Mouse (Mus musculus): ENCODE measurements around the gene Mum1. TPM values are rescaled to one million over a fixed set of nuclear protein-coding genes. Genes with fewer than 3 reads are reported as not detected.

Gene Mum1
- polyA plus RNA-seq (2012; rRNA removed), result 115 and 164 TPM in 2 replicates

DNA sequence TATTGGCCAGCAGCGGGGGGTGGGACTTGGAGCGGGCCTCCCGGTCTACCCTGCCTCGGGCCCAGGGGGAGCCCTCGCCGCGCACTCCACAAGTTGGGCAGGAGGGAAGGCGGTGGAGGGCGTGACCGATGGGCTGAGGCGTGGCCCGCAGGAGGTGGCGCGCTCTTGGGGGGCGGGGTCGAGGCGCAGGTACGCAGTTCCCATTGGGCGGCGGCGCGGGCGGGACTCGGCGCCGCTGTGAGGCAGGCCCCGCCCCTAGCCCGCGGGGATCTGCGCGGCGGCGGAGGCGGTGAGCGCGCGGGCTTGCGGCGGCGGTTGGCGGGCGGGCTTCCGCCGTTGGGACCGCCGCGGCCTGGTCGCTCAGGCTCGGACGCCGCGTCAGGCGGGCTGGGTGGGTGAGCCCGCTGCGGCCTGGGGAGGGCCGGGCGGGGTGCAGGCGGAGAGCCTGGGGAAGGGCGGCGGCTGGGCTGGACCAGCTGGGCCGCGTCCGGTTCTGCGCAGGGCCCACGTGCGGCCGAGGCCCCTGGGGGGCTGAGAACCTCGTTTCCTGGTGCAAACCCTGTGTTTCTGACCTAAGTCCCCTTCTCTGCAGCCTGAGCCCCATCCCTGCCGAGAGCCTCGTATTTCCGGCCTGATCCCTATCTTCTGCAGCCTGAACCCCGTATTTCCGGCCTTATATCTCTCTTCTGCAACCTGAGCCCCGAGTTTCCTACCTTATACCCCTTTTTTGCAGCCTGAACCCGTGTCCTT lies at the start of gene Mum1:
Gene Mum1, plus strand, starts transcription at position 19 of the 750 bp plus-strand sequence.

GRCm38 (mm10) chr10:80179068-80180051 lies 46.9 kb upstream of the Mum1 start, which contains the start of gene Efna2:
Gene Efna2 (plus strand): TSS chr10:80179482.

DNA sequence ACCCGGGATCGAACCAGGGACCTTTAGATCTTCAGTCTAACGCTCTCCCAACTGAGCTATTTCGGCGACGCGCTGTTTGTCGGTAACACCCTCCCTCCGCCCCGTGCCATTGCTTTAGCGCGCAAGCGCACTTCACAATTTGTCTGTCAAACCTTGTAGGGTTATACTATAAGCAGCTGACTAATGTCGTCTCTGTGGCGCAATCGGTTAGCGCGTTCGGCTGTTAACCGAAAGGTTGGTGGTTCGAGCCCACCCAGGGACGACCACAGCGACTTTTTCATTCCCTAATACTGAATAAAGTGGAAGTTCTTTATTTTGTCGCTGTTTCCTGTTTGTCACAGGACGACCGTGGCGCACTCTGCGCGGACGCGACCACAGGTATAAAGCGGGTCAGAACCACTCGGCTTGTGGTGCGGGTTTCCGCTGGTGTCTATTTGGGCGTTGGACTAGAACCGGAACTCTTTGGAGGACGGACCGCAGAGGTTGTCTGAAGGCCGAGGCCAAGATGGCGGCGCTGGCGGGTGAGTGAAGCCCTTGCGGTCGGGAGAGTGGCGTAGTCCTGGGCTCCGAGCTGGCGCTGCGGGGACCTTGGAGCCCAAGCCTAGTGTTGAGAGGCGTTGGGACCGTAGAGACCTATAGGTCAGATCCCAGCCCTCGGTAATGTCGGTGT lies 22.9 kb downstream of the Mum1 start, which contains the start of gene Ndufs7:
Gene Ndufs7, plus strand, starts transcription at position 151 of the 670 bp plus-strand sequence.

GRCm38 (mm10) chr10:80260642-80261584 lies 34.7 kb downstream of the Mum1 start, which contains the start of the genes Gamt and Dazap1:
Gene Gamt (minus strand): TSS chr10:80261012.
Gene Dazap1 (plus strand): TSS chr10:80261486.

GRCm38 (mm10) chr10:80292251-80293146 lies 66.3 kb downstream of the Mum1 start, which contains the start of gene Rps15:
Gene Rps15 (plus strand): TSS chr10:80292453.

Other genes starting within 250 kb of the Mum1 start
- 120 and 158 TPM in 2 replicates for gene Tmem259, start 242.1 kb upstream of the Mum1 start, polyA plus RNA-seq (2012; rRNA removed)
- 66.5 and 128 TPM in 2 replicates for gene Cnn2, start 237.8 kb upstream of the Mum1 start, polyA plus RNA-seq (2012; rRNA removed)
- 7.7 and 7.9 TPM in 2 replicates for gene Abca7, start 229.9 kb upstream of the Mum1 start, polyA plus RNA-seq (2012; rRNA removed)
- 12.5 and 14.7 TPM in 2 replicates for gene Arhgap45, start 209.8 kb upstream of the Mum1 start, polyA plus RNA-seq (2012; rRNA removed)
- gene Polr2e, start 186.6 kb upstream of the Mum1 start, polyA plus RNA-seq (2012; rRNA removed), result 194 and 280 TPM in 2 replicates
- gene Gpx4, start 179.3 kb upstream of the Mum1 start, polyA plus RNA-seq (2012; rRNA removed), result 416 and 440 TPM in 2 replicates
- gene Sbno2, start 120.9 kb upstream of the Mum1 start, polyA plus RNA-seq (2012; rRNA removed), result 16.6 and 19.3 TPM in 2 replicates
- gene Stk11, start 110.6 kb upstream of the Mum1 start, polyA plus RNA-seq (2012; rRNA removed), result 119 and 142 TPM in 2 replicates
- gene Atp5d, start 87.8 kb upstream of the Mum1 start, polyA plus RNA-seq (2012; rRNA removed), result 329 and 334 TPM in 2 replicates
- gene Cbarp, start 85.6 kb upstream of the Mum1 start, polyA plus RNA-seq (2012; rRNA removed), result 33.8 and 39.4 TPM in 2 replicates
- 171 and 228 TPM in 2 replicates for gene Midn, start 78.2 kb upstream of the Mum1 start, polyA plus RNA-seq (2012; rRNA removed)
- 260 and 305 TPM in 2 replicates for gene Cirbp, start 60.4 kb upstream of the Mum1 start, polyA plus RNA-seq (2012; rRNA removed)
- gene 1600002K03Rik, start 53.5 kb upstream of the Mum1 start, polyA plus RNA-seq (2012; rRNA removed), result 15.7 and 18.1 TPM in 2 replicates
- 47.6 and 65.6 TPM in 2 replicates for gene Efna2, start 47.0 kb upstream of the Mum1 start, polyA plus RNA-seq (2012; rRNA removed)
- gene Ndufs7, start 22.7 kb downstream of the Mum1 start, polyA plus RNA-seq (2012; rRNA removed), result 188 and 220 TPM in 2 replicates
- gene Gamt, start 34.6 kb downstream of the Mum1 start, polyA plus RNA-seq (2012; rRNA removed), result 11.8 and 25.1 TPM in 2 replicates
- gene Dazap1, start 35.1 kb downstream of the Mum1 start, polyA plus RNA-seq (2012; rRNA removed), result 156 and 213 TPM in 2 replicates
- 3,440 and 4,629 TPM in 2 replicates for gene Rps15, start 66.0 kb downstream of the Mum1 start, polyA plus RNA-seq (2012; rRNA removed)
- gene Apc2, start 69.5 kb downstream of the Mum1 start, polyA plus RNA-seq (2012; rRNA removed), result 48.8 and 63.3 TPM in 2 replicates
- 30.4 and 34.3 TPM in 2 replicates for gene 2310011J03Rik, start 94.1 kb downstream of the Mum1 start, polyA plus RNA-seq (2012; rRNA removed)
- gene Pcsk4, start 103.1 kb downstream of the Mum1 start, polyA plus RNA-seq (2012; rRNA removed), result 3.1 and 4.9 TPM in 2 replicates
- gene Reep6, start 103.5 kb downstream of the Mum1 start, polyA plus RNA-seq (2012; rRNA removed), result 2.0 and 3.5 TPM in 2 replicates
- gene Adamtsl5, start 122.0 kb downstream of the Mum1 start, polyA plus RNA-seq (2012; rRNA removed), result 0.52 and 0.75 TPM in 2 replicates
- gene Plk5, start 130.0 kb downstream of the Mum1 start, polyA plus RNA-seq (2012; rRNA removed), result 0.26 and 0.29 TPM in 2 replicates
- gene Mex3d, start 161.2 kb downstream of the Mum1 start, polyA plus RNA-seq (2012; rRNA removed), result 57.7 and 74.4 TPM in 2 replicates
- gene Mbd3, start 173.1 kb downstream of the Mum1 start, polyA plus RNA-seq (2012; rRNA removed), result 289 and 353 TPM in 2 replicates
- gene Uqcr11, start 180.4 kb downstream of the Mum1 start, polyA plus RNA-seq (2012; rRNA removed), result 428 and 554 TPM in 2 replicates
- 222 and 230 TPM in 2 replicates for gene Tcf3, start 207.2 kb downstream of the Mum1 start, polyA plus RNA-seq (2012; rRNA removed)